Mouse (Mus musculus) CH12.LX (cell line): Measurements from ENCODE around the gene Hp. TPM values are rescaled to one million over a fixed set of nuclear protein-coding genes. Genes with fewer than 3 reads are reported as not detected.

Experiments
- DNase-seq: peaks from one replicate; pipeline ENCODE4 v3.0.0-alpha.2; 2013; ENCODE audit errors: extremely low read depth
- H3K27ac ChIP-seq: 2 replicates; pipeline ENCODE4 v1.5.1; 2012; ENCODE audit warnings: low read depth, mild to moderate bottlenecking, control low read depth, moderate library complexity; ENCODE audit not compliant: insufficient read depth
- H3K27me3 ChIP-seq: replicated peaks from 2 replicates; pipeline ENCODE3; 2012; ENCODE audit warnings: inconsistent platforms
- H3K36me3 ChIP-seq, 2 experiments: replicated peaks in 1 of 2; 2 replicates each; pipeline versions ENCODE3 to v1.6.1; 2012; ENCODE audit warnings: inconsistent platforms in 1 of 2, low read length in 1 of 2, mild to moderate bottlenecking in 1 of 2, mixed read lengths in 1 of 2, moderate library complexity in 1 of 2; ENCODE audit not compliant: control insufficient read depth in 1 of 2, insufficient read depth in 1 of 2
- H3K4me1 ChIP-seq, 2 experiments: 2 replicates each; pipeline ENCODE4 v1.6.1; 2012; ENCODE audit warnings: inconsistent platforms in 1 of 2, moderate library complexity in 1 of 2; ENCODE audit not compliant: insufficient read depth in 2 of 2, control insufficient read depth in 1 of 2
- H3K4me2 ChIP-seq: 2 replicates; pipeline ENCODE4 v1.6.1; 2012; ENCODE audit warnings: low read depth, mild to moderate bottlenecking, control low read depth; ENCODE audit not compliant: poor library complexity, insufficient read depth, severe bottlenecking
- H3K4me3 ChIP-seq, 3 experiments: fragments of 150-350 bp in 1 of 3; sonication (generic) in 1 of 3; replicated peaks in 1 of 3; 2 replicates each; pipeline versions ENCODE3 to v1.5.1; 2011 to 2012; ENCODE audit warnings: low read depth in 2 of 3, low read length in 2 of 3, mild to moderate bottlenecking in 2 of 3, moderate library complexity in 2 of 3, control low read depth in 1 of 3, improper control_type of control experiment in 1 of 3, inconsistent platforms in 1 of 3, mixed read lengths in 1 of 3; ENCODE audit not compliant: poor library complexity in 1 of 3
- H3K79me2 ChIP-seq: replicated peaks from 2 replicates; pipeline ENCODE4 v1.6.1; 2012; ENCODE audit warnings: mild to moderate bottlenecking, moderate library complexity; ENCODE audit not compliant: control insufficient read depth, poor library complexity, insufficient read depth, severe bottlenecking; ENCODE audit errors: extremely low read depth
- H3K9ac ChIP-seq: 2 replicates; pipeline ENCODE4 v1.6.1; 2012; ENCODE audit warnings: low read depth, mild to moderate bottlenecking, control low read depth, moderate library complexity; ENCODE audit not compliant: insufficient read depth
- H3K9me3 ChIP-seq: replicated peaks from 2 replicates; pipeline ENCODE3; 2012; ENCODE audit warnings: low read length, inconsistent platforms, mixed read lengths
- CHD1 ChIP-seq: IDR thresholded peaks from 2 replicates; pipeline ENCODE4 v1.6.1; 2012; ENCODE audit warnings: low read depth, low read length, improper control_type of control experiment, inconsistent platforms
- CHD2 ChIP-seq: IDR thresholded peaks from 2 replicates; pipeline ENCODE4 v1.6.1; 2011; ENCODE audit warnings: low read length, improper control_type of control experiment
- CTCF ChIP-seq, 2 experiments: IDR thresholded peaks in 1 of 2; conservative IDR thresholded peaks in 1 of 2; 2 replicates each; pipeline ENCODE4 v1.5.1; 2011 to 2012; ENCODE audit warnings: low read depth in 2 of 2, low read length in 2 of 2, improper control_type of control experiment in 1 of 2, inconsistent platforms in 1 of 2, mild to moderate bottlenecking in 1 of 2, moderate library complexity in 1 of 2
- GABPA ChIP-seq: IDR thresholded peaks from 2 replicates; pipeline ENCODE4 v1.6.1; 2012; ENCODE audit warnings: low read depth, low read length, improper control_type of control experiment, inconsistent platforms; ENCODE audit not compliant: insufficient replicate concordance
- JUND ChIP-seq: conservative IDR thresholded peaks from 2 replicates; pipeline ENCODE4 v1.6.1; 2011; ENCODE audit warnings: low read depth, low read length, improper control_type of control experiment
- MAFK ChIP-seq: IDR thresholded peaks from 2 replicates; pipeline ENCODE4 v1.6.1; 2011; ENCODE audit warnings: low read length, improper control_type of control experiment; ENCODE audit not compliant: insufficient replicate concordance
- MAX ChIP-seq: IDR thresholded peaks from 2 replicates; pipeline ENCODE4 v1.6.1; 2011; ENCODE audit warnings: low read length, improper control_type of control experiment
- MEF2A ChIP-seq: IDR thresholded peaks from 2 replicates; pipeline ENCODE4 v1.6.1; 2014; ENCODE audit warnings: low read depth, mild to moderate bottlenecking, inconsistent platforms, low read length, improper control_type of control experiment, borderline replicate concordance
- MXI1 ChIP-seq: IDR thresholded peaks from 2 replicates; pipeline ENCODE4 v1.6.1; 2011; ENCODE audit warnings: mild to moderate bottlenecking, low read depth, low read length, improper control_type of control experiment
- NELFE ChIP-seq: IDR thresholded peaks from 2 replicates; pipeline ENCODE4 v1.6.1; 2011; ENCODE audit warnings: low read depth, low read length, improper control_type of control experiment
- PAX5 ChIP-seq: IDR thresholded peaks from 2 replicates; pipeline ENCODE4 v1.6.1; 2012; ENCODE audit warnings: low read length, inconsistent platforms, mixed read lengths
- RAD21 ChIP-seq: IDR thresholded peaks from 2 replicates; pipeline ENCODE4 v1.6.1; 2011; ENCODE audit warnings: low read depth, mild to moderate bottlenecking, low read length, improper control_type of control experiment, moderate library complexity
- RCOR1 ChIP-seq: conservative IDR thresholded peaks from 2 replicates; pipeline ENCODE4 v1.6.1; 2012; ENCODE audit warnings: low read depth, mild to moderate bottlenecking, inconsistent platforms, low read length, improper control_type of control experiment
- SMC3 ChIP-seq: IDR thresholded peaks from 2 replicates; pipeline ENCODE4 v1.6.1; 2011; ENCODE audit warnings: low read depth, low read length, improper control_type of control experiment
- TCF12 ChIP-seq: IDR thresholded peaks from 2 replicates; pipeline ENCODE4 v1.6.1; 2014; ENCODE audit warnings: low read depth, mild to moderate bottlenecking, inconsistent platforms, low read length, improper control_type of control experiment
- UBTF ChIP-seq: IDR thresholded peaks from 2 replicates; pipeline ENCODE4 v1.6.1; 2012; ENCODE audit warnings: low read depth, mild to moderate bottlenecking, inconsistent platforms, low read length, improper control_type of control experiment, moderate library complexity
- USF2 ChIP-seq: conservative IDR thresholded peaks from 2 replicates; pipeline ENCODE4 v1.6.1; 2011; ENCODE audit warnings: low read depth, low read length, improper control_type of control experiment
- ZKSCAN1 ChIP-seq: IDR thresholded peaks from 2 replicates; pipeline ENCODE4 v1.6.1; 2012; ENCODE audit warnings: low read depth, inconsistent platforms, low read length, improper control_type of control experiment, borderline replicate concordance
- ZNF384 ChIP-seq: IDR thresholded peaks from 2 replicates; pipeline ENCODE4 v1.6.1; 2012; ENCODE audit warnings: low read depth, low read length, improper control_type of control experiment, inconsistent platforms
- dilution Hi-C: fragments of 300-500 bp; cut with MboI; formaldehyde crosslinking; loops from 2 replicates; pipeline ENCODE4 v1.14.3; 2020; ENCODE audit warnings: low sequenced_read_pairs; ENCODE audit not compliant: extremely low pct_unique_long_range_greater_than_20kb, extremely low pct_ligation_motif_present
- in situ Hi-C: fragments of 300-500 bp; cut with MboI; formaldehyde crosslinking; loops from 3 replicates; pipeline ENCODE4 v1.14.3; 2019; ENCODE audit warnings: low sequenced_read_pairs, low pct_ligation_motif_present, low pct_unique_long_range_greater_than_20kb, mixed read lengths
- polyA plus RNA-seq: library from polyadenylated mRNA; unstranded; fragments of >175 nt; gene quantifications from 2 replicates; pipeline ENCODE4 v1.2.1, GENCODE M21; 2012; ENCODE audit warnings: low read depth; ENCODE audit not compliant: insufficient read length
- total RNA-seq, 2 experiments: library from RNA; depleted of rRNA; stranded (reverse); fragments of 300-350 nt in 1 of 2; fragments of >200 nt in 1 of 2; gene quantifications; 2 replicates each; pipeline ENCODE4 v1.2.3; 2012 to 2014

The Hp gene
- total and polyA plus RNA-seq, 3 experiments = not detected

DNA sequence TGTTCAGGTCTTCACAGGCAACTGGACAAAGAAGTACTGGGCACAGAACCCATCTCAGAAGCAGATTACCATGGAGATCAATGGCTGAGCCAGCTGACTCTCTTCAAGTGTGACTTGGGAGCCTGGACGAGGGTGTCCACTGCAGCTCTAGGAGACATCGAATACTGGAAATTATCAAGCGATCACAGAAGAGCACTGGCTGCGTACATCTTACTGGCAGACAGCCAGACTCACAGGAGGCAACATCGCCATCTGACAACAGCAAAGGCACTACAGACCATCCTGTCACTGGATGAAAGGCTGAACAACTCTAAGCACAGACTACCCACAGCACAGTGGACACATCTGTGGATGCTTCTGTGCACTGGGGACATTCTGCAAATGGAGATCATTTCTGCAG, 13.2 kb upstream of the Hp start:
- Histone ChIP-seq H3K4me3 (no peak overlapping the region), H3K4me1 (no peaks in the 10 kb centered on the region)
- TF ChIP-seq UBTF = no peak
- TF ChIP-seq JUND = no peak
- no peak for TF ChIP-seq CHD1
- no peak for TF ChIP-seq ZNF384
- TF ChIP-seq NELFE = no peak
- TF ChIP-seq SMC3 = no peak
- TF ChIP-seq RAD21 = no peak
- TF ChIP-seq PAX5 = no peak
- TF ChIP-seq RCOR1 = no peak
- no peak for TF ChIP-seq CTCF (conservative IDR thresholded peaks at IDR 0.05 in 1 of 2, IDR thresholded peaks at IDR 0.05 in 1 of 2; ENCODE audit: low read depth in 2 of 2, low read length in 2 of 2)
- no peak for TF ChIP-seq USF2
- TF ChIP-seq MAX = no peak
- no peak for TF ChIP-seq ZKSCAN1
- TF ChIP-seq CHD2 = no peak
- TF ChIP-seq, all 38 proteins: peak for 0
- Histone ChIP-seq H3K27me3 (no peaks in the 10 kb centered on the region), H3K79me2 (no peaks in the 10 kb centered on the region), H3K27ac (no peak overlapping the region), H3K9ac (no peak overlapping the region), H3K9me3 (no peaks in the 10 kb centered on the region), H3K36me3 (peaks cover 33 to 60% of the 10 kb centered on the region in 2 experiments), H3K4me2 (no peak overlapping the region)
- in situ Hi-C loops = no loop called here
- no peak for DNase-seq
- dilution Hi-C loops = no loop called here

DNA sequence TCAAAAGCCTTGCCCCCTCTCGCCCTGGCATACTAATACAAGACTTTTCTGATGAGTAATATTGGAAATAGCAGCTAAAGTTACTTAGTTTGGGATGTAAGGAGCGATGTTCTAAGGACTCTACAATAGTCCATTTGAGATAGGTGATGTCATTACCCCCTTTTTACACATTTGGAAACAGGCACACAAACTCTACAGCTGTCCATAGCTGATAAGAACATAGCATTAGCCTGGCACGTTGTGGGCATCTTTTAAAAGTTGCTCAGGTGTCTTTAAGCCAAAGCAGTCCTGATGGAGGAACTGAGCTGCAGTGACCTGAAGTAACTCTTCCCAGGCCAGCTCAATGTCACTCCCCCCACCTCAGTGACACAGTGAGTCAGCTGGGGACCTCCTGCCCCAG, 12.4 kb upstream of the Hp start:
- TF ChIP-seq JUND (no peak), CHD1 (no peak), MEF2A (no peak), TCF12 (no peak), MXI1 (no peak), GABPA (no peak), MAFK (no peak)
- Histone ChIP-seq H3K79me2 (no peaks in the 10 kb centered on the region), H3K4me3 (no peak overlapping the region), H3K27ac (no peak overlapping the region), H3K9me3 (no peaks in the 10 kb centered on the region), H3K9ac (no peak overlapping the region), H3K4me1 (no peaks in the 10 kb centered on the region), H3K36me3 (peaks cover 30 to 52% of the 10 kb centered on the region in 2 experiments), H3K4me2 (no peak overlapping the region), H3K27me3 (no peaks in the 10 kb centered on the region)
- dilution Hi-C loops = no loop called here
- in situ Hi-C loops = no loop called here
- no peak for DNase-seq
